Mouse (Mus musculus) splenic B cell, adult 2 months (primary cell): ENCODE measurements around the gene Hapln1.

Source experiments
- DNase-seq: peaks from one replicate; pipeline ENCODE4 v3.0.0-alpha.2; 2011; ENCODE audit warnings: low read depth, low spot score
- H3K27me3 ChIP-seq: 2 replicates; pipeline ENCODE4 v1.6.1; 2012; ENCODE audit warnings: mild to moderate bottlenecking, low read length, moderate library complexity, mixed read lengths; ENCODE audit not compliant: control insufficient read depth, poor library complexity, insufficient read depth, severe bottlenecking
- H3K36me3 ChIP-seq: 2 replicates; pipeline ENCODE4 v1.6.1; 2012; ENCODE audit warnings: mild to moderate bottlenecking, low read length, moderate library complexity, mixed read lengths; ENCODE audit not compliant: control insufficient read depth, poor library complexity, insufficient read depth, severe bottlenecking

Hapln1 gene

DNA sequence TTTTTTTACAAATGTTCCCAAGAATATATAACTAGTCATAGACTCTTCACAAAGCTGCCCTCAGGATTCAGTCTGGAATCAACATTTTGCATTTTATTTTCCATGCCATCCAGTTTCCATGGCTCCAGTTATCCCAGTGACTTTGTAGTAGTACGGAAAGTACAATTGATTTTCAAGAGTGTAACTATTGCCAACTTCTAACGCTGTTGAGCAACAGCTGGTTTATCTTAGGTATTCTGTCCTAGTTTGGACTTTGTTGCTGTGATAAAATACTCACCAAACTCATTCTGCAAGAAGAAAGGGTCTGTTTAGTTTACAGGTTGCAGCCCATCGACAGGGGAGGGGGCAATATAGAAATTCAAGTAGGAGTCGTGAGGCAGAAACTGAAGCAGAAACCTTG is 26.7 kb downstream of the Hapln1 start:
- no peak for DNase-seq
- no peaks in the 10 kb centered on the region for H3K36me3 ChIP-seq
- H3K27me3 ChIP-seq: no peaks in the 10 kb centered on the region

DNA sequence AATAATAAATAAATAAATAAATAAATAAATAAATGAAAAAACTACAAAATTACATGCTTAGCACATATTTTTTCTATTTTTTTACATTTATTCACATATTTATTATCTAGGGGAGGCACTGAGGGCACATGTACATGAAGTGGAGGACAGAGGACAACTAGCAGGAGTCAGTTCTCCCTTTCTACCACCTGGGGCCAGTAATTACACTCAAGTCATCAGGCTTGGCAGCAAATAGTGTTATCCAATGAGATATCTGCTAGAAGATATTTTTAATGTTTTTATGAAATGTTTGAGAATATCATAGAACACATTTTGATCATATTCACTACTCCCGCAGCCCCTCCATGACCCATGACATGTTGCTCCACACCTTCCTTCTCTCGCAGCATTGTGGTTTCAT is 39.5 kb downstream of the Hapln1 start:
- H3K27me3 ChIP-seq: no peaks in the 10 kb centered on the region
- no peak for DNase-seq
- no peaks in the 10 kb centered on the region for H3K36me3 ChIP-seq

DNA sequence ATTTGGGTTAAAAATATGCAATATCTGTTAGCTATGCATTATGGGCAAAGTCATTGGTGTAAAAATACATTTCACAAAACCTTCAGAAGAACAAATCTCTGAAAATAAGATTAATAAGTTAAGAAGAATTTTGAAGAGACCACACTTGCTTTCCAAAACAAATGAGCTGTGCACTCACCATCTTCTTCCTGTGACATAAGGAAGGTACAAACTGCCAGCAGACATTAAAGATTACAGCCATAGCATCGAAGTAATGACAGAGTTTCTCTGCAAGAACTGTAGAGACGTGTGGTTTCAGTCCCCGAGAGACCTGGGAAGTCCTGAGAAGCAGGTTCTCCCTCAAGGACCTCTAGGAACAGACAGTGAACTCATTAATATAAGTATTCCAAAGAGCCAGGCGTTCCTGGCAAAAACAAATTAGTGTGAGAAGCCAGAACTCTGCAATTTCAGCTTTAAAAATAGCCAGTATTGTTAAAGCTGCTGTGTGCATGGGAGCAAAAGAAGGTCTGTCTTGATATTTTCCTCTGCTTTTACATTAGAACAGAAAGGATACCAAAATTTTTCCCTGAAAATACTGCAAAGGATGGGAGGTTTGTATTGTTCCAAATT is 43.6 kb downstream of the Hapln1 start:
- no peak for DNase-seq
- H3K27me3 ChIP-seq: no peaks in the 10 kb centered on the region
- no peaks in the 10 kb centered on the region for H3K36me3 ChIP-seq

DNA sequence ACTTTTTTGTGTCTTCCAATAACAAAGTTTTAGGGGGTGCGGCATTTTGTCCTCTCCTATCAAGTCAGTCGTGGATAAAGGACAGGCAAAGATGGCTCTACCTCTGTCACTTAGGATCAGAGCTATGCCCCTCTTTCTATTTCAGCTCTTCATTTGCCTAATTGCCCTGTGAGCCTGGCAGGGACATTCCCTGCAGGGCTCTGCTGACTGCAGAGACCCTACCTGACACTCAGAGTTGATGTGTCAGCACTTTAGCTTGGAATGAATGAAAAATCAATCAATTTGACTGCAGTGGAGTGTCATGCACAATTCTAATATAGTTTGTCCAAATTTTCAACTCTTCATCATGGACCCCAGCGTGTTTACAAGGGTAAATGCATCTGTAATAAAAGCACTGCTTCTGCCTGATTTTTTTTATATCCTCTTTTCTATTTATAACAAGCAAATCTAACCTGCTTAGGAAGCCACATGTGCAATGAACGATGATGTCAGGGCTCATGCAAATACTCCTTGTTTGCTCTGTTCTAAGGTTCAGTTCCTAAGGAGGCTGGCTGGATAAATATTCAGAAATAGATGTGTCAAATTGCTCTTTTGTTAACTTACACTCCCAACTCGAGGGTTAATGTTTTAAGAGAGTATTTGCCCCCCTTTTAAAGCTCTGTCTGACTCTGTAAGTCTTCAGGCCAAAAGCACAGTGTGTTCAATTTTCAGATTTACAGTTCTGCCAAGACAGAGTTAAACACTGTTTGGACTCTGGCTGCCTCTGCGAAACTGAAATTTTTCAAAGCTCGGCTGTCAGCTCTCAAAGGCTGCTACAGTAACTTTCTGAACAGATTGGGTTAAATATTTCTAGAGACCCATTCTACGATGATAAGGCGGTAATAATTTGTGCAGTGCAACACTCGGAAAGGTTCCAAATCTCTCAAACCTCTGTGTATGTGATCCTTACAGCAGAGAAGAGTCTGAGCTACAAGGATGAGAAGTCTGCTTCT is 44.4 kb downstream of the Hapln1 start:
- Histone ChIP-seq H3K27me3 (no peaks in the 10 kb centered on the region), H3K36me3 (no peaks in the 10 kb centered on the region)
- DNase-seq: peak; percentile 3

DNA sequence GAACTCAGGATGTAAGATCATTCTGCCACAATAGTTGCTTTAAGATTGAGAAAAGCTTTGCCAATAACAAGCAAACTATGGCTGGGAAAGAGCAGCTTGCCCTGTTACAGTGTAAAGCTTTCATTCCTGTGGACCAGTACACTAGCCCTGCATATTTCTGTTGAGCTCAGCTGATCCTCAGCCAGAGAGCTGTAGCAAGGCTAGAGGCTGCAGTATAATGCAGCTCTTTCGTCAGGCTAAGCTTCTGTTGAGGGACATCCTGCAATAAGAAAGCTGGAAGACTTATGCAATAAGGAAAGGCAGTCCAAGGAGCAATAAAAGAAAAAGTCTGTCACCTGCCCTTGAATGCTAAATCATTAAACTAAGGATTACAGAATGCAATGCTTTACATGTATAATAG is 45.5 kb downstream of the Hapln1 start:
- DNase-seq: no peak
- Histone ChIP-seq H3K27me3 (no peaks in the 10 kb centered on the region), H3K36me3 (no peaks in the 10 kb centered on the region)

DNA sequence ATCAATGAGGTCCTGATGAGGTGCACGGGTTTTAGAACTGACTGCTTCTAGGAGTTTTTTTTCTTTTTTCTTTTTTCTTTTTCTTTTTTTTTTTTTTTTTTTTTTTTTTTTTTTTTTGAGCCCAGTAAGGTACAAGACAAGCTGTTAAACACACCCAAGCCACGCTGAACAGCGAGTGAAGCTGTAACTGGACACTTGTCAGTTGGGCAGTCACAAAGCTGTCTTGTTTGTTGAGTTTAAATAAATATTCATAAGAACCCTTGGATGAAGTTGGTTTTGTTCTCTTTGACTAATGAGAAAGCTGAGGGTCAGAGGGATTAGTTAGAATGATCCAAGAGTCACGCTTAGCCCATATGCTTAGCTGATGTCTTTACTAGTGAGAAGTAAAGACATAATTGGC is 55.5 kb downstream of the Hapln1 start:
- Histone ChIP-seq H3K36me3 (no peaks in the 10 kb centered on the region), H3K27me3 (no peaks in the 10 kb centered on the region)
- no peak for DNase-seq

DNA sequence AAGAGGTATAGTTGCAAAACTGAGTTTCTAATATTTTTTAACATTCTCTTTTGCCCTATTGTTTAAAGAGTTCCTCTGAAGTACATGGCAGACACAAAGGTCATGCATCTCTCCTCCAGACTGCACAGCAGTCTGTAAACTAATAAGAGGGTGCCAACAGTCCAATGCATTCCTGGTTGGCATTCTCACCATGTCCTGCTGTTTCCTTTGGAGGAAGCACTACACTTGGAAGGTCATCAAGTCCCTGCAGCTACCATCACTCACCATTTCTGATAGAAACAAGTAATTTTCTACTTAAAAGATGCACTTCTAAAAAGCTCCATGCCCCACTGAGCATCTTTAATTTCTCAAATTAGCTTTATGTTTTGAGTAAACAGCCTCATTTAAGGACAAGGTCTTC is 57.8 kb downstream of the Hapln1 start:
- no peaks in the 10 kb centered on the region for H3K27me3 ChIP-seq
- H3K36me3 ChIP-seq: no peaks in the 10 kb centered on the region
- no peak for DNase-seq

DNA sequence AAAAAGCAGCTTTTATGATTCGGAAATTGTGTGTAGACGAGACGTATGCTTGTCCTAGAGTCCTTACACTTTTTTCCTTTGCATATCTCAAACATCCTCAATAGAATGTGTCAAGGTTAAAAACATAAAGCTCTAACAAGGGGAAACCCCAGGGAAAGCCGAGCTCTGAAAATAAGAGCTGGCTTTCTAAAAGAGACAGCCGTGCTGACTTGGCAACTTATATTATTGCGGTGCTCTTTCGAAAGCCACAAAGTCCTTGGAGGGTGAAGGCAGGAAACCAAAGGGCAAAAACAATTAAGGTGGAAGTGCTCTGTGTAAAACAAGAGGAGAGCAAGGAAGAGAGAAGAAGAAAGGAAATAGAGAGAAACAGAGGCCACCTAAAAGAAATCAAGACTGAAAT is 60.9 kb downstream of the Hapln1 start:
- Histone ChIP-seq H3K36me3 (no peaks in the 10 kb centered on the region), H3K27me3 (no peaks in the 10 kb centered on the region)
- DNase-seq: no peak

DNA sequence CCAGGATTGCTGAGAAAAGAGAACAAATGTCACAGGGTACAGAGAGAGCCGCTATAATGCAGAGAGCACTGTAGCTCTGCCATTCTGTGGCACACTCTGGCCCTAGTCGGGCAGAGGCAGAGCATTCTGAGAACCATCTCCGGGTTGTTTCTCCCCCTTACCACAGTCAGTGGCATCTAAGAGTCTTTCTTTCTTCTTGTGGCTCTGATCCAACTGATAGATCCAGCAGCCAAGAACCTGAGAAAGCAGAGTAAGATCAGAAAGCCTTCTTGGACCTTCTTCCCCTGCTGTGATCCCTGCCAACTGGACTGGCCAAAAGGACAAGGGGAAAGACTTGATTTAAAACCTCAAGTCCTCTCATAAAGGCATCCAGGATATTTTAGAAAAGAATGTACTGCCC is 63.7 kb downstream of the Hapln1 start:
- no peaks in the 10 kb centered on the region for H3K36me3 ChIP-seq
- H3K27me3 ChIP-seq: no peaks in the 10 kb centered on the region
- no peak for DNase-seq

DNA sequence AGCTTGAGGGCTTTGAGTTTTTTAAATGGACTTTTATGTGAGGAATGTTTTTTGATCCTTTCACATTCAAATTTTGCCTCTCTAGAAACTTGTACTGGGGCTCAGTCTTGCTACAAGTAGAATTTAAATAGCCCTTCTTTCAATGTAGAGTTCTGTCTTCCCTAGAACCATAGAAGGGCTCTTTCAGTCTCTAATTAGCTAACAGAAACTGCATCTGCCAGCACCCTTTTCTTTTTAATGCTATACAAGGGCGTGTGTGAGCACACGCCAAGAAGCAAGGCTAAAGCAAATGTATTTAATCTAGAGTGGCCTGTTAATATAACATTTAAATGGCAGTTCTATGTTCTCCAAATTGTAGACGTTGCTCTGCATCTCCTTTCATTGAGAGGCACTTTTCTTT is 67.8 kb downstream of the Hapln1 start:
- no peak for DNase-seq
- H3K27me3 ChIP-seq: no peaks in the 10 kb centered on the region
- no peaks in the 10 kb centered on the region for H3K36me3 ChIP-seq

DNA sequence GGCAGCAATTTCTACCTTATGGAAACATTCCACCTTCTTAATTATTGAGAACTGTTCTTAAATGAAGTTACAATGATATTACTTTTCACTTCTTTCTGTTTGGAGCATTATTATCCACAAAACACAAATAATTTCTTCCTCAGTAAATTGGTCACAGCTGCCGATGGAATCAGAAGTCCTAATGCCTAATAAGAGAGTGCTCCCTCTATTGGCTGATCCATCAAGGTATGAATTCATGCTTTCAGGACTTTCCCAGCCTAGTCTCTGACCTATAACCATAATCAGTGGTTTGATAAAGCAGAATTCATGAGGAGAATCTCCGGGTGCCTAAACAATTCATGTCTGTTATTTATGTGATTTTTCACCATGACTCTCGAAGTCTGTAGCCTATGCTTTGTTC is 79.5 kb downstream of the Hapln1 start:
- no peak for DNase-seq
- Histone ChIP-seq H3K27me3 (no peaks in the 10 kb centered on the region), H3K36me3 (no peaks in the 10 kb centered on the region)

DNA sequence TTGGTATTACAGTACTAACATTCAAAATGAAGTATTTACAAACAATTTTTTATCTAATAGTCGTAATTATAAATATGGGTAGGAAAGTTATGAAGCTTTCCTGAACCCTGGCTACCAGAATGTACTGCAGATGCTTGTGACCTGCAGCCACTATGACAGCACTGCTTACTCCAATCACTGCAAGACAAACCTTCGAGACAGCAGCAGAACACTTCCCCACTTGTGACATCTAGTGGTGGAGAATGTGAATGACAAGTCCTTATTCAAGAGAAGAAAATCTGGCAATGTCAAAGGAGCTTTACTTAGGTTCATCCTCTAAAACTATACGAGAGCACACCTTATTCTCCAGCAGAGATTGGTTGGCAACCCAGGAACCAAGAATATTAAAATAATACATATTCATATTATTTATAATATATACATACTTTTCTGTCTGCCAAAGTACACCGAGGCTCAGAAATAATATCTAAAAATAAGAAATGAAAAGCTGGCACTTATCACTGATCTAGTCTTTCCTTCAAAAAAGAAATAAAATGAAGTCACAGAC is 94.6 kb downstream of the Hapln1 start:
- peak; percentile 52 for DNase-seq
- Histone ChIP-seq H3K36me3 (no peaks in the 10 kb centered on the region), H3K27me3 (no peaks in the 10 kb centered on the region)

DNA sequence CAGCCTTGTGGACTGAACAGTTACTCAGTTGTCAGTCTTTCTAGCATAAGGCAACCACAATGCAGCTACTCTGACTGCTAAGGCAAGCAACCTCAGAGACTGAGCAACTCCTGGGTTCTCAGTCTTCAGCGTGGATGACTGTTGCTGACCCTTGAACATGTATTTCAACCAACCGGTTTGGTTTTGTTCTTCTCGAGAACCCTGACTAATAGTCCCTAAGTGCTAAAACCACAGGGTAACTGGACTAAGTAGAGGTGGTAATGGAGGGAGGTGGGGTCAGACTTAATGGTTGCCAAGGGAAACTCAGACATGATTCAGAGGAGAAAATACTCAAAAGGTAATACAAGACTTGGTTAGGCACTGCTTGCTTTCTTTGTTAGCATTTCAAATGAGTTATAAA is 97.4 kb downstream of the Hapln1 start:
- DNase-seq: no peak
- Histone ChIP-seq H3K36me3 (no peaks in the 10 kb centered on the region), H3K27me3 (no peaks in the 10 kb centered on the region)

DNA sequence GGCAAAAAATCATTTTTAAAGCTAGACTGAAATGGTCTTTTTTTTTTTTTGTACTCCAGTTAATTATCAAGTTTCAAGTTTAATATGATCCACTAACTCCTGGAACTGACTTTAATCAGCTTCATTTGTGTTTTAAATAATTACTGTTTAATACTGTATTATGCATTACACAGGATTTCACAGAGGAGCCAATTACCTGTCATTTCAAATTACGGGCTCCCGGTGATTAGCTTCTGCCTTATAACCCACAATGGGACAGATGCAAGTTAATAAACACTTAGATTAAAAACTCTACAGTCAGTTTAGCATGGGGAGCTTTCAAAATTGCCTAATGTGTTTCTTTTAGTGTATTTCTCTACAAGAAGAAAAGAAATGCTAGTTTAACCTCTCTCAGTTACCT is 106.0 kb downstream of the Hapln1 start:
- H3K27me3 ChIP-seq: no peaks in the 10 kb centered on the region
- DNase-seq: no peak

DNA sequence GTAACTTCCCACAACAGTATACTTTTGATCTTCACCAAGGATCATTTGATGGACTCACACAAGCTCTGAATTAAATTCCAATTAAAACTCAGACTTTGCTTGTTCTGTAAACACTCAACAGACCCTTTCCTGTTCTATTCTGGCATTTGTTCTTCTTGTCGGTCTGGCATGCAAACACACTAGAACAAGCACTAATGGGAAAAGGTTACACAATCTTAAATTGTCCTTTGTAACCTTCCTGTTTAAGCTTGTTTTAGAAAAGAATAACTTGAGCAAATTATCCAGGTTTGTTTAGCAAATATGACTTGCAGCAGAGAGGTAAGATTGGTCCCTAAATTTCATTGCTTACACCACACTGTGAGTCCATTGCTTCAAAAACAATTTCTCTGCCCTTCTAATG is 113.2 kb downstream of the Hapln1 start:
- no peak for DNase-seq
- H3K36me3 ChIP-seq: no peaks in the 10 kb centered on the region

More for the DNA sequence above, 106.0 kb downstream of the Hapln1 start:
- H3K36me3 ChIP-seq: no peaks in the 10 kb centered on the region

More for the DNA sequence above, 113.2 kb downstream of the Hapln1 start:
- no peaks in the 10 kb centered on the region; the same call in 1 of the 2 replicates for H3K27me3 ChIP-seq
